10 mouse cellular contexts compared by ENCODE assay signal in the genomic region with DNA sequence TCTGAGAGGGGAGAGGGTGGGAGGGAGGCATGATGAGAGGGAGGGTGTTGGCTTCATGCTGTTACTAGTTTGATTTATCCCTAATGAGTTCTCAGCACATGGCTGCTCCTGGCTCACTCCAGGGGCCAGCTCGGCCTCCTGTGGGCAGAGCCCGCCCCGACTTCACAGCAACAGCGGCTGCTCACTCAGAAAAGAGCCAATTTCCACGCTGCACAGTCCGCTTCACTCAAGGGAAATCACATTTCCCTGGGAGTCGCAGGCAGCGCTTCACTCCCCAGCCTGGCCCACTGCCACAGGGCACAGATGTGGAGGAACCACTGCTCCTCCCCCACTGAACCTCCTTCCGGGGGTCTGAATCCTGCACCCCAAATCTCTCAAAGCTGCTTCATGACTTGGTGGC. TPM values are rescaled to one million over a fixed set of nuclear protein-coding genes. Genes with fewer than 3 reads are reported as not detected.
DNase-seq lines count a peak whose midpoint lies in the region; ATAC-seq lines count a peak whose summit lies in the region.
"Had no signal": no experiment of that assay in that cellular context is flagged by ENCODE, and none has a peak within 500 bp of the region (broad histone marks: within the 10 kb centered on the region; RNA-seq: fewer than 3 reads in every experiment).

No protein-coding gene starts in this region.

- no peaks in the 10 kb centered on the region for H3K9me3 ChIP-seq in forebrain, embryonic 16.5 days (ENCODE audit: control insufficient read depth, low read length)
- no peaks in the 10 kb centered on the region for H3K9me3 ChIP-seq in neural tube, embryonic 15.5 days (replicated peaks)
- H3K9me3 ChIP-seq: heart, embryonic 10.5 days had no signal

- peaks cover 5% of the 10 kb centered on the region; the same call in 1 of the 2 replicates for H3K4me1 ChIP-seq in forebrain, embryonic 16.5 days (replicated peaks; ENCODE audit: control insufficient read depth, insufficient read depth, low read length)
- peaks cover 32% of the 10 kb centered on the region for H3K4me1 ChIP-seq in neural tube, embryonic 15.5 days

- ATAC-seq in forebrain, embryonic 16.5 days: peak; percentile 72
- ATAC-seq in neural tube, embryonic 15.5 days (ENCODE audit: low FRiP score): peak; percentile 80
- ATAC-seq in cerebellum, adult (ENCODE audit: insufficient number of reproducible peaks, low FRiP score, low TSS enrichment): no peak

- DNase-seq in heart, postnatal 4 days: peak; percentile 11
- no peak for DNase-seq in heart, postnatal 25 days (ENCODE audit: low spot score)
- peak; percentile 68 for DNase-seq in kidney, postnatal 10 days
- DNase-seq in urinary bladder, postnatal 36 days (ENCODE audit: low spot score in 2 of 2): no peak
- DNase-seq in layer of hippocampus, postnatal 25 days (ENCODE audit: extremely low spot score in 1 of 2, low spot score in 1 of 2): no peak

- no peaks in the 10 kb centered on the region for H3K27me3 ChIP-seq in forebrain, embryonic 16.5 days (replicated peaks; ENCODE audit: control insufficient read depth, insufficient read depth, low read length)
- no peaks in the 10 kb centered on the region for H3K27me3 ChIP-seq in neural tube, embryonic 15.5 days (replicated peaks)

- no peak overlapping the region for H3K27ac ChIP-seq in forebrain, embryonic 16.5 days (ENCODE audit: low read length)
- H3K27ac ChIP-seq in neural tube, embryonic 15.5 days (replicated peaks): peak overlapping the region; percentile 77
- H3K27ac ChIP-seq: heart, embryonic 10.5 days had no signal

- H3K9ac ChIP-seq in forebrain, embryonic 16.5 days (replicated peaks; ENCODE audit: low read depth, low read length): no peak overlapping the region
- H3K9ac ChIP-seq in neural tube, embryonic 15.5 days (replicated peaks): no peak overlapping the region

- under 1% methylated on average over 9 of the region's 9 CpGs for WGBS in forebrain, embryonic 16.5 days
- WGBS in neural tube, embryonic 15.5 days: 4% methylated on average over 9 of the region's 9 CpGs

- H3K4me3 ChIP-seq in forebrain, embryonic 16.5 days (replicated peaks; ENCODE audit: low read length): no peak overlapping the region
- no peak overlapping the region for H3K4me3 ChIP-seq in neural tube, embryonic 15.5 days (replicated peaks)
- H3K4me3 ChIP-seq: heart, embryonic 10.5 days had no signal

- no peaks in the 10 kb centered on the region for H3K36me3 ChIP-seq in forebrain, embryonic 16.5 days (ENCODE audit: control insufficient read depth, insufficient read depth)
- H3K36me3 ChIP-seq in neural tube, embryonic 15.5 days: no peaks in the 10 kb centered on the region
- H3K36me3 ChIP-seq: heart, embryonic 10.5 days had no signal

- intact Hi-C loops in heart, postnatal 25 days (cut with DNase I): no loop called here

- no peak overlapping the region for H3K4me2 ChIP-seq in forebrain, embryonic 16.5 days (ENCODE audit: low read length)
- peak overlapping the region; percentile 15; the same call in 1 of the 2 replicates for H3K4me2 ChIP-seq in neural tube, embryonic 15.5 days

RNA-seq across cellular contexts. Expression of gene Psd4, which starts 49.3 kb away (rescaled TPM):
- total RNA-seq in heart, postnatal 4 days (2021): 1 to 10 TPM; 1.2 to 2.3 TPM
- 1 to 10 TPM; 1.1 to 1.2 TPM for total RNA-seq in heart, postnatal 25 days (2021)
- 0.20 and 0.52 TPM in 2 replicates for polyA plus RNA-seq in forebrain, embryonic 16.5 days (2015; fragmentation: Nextera tagmentation; extraction: Ambion mirVana)
- 1.4 and 3.7 TPM in 2 replicates for polyA plus RNA-seq in neural tube, embryonic 15.5 days (2015; fragmentation: Nextera tagmentation; extraction: Ambion mirVana)
- 1 to 10 TPM in 1 of 2 experiments, under 1 TPM in 1; 0.47 to 1.1 TPM for total RNA-seq in layer of hippocampus, postnatal 25 days (2021)

RNA-seq across cellular contexts. Expression of gene Pax8, which starts 58.7 kb away (rescaled TPM):
- not detected for total RNA-seq in heart, postnatal 4 days (2021)
- total RNA-seq in heart, postnatal 25 days (2021): not detected
- 0.57 and 0.82 TPM in 2 replicates for polyA plus RNA-seq in forebrain, embryonic 16.5 days (2015; fragmentation: Nextera tagmentation; extraction: Ambion mirVana)
- 38.0 and 42.0 TPM in 2 replicates for polyA plus RNA-seq in neural tube, embryonic 15.5 days (2015; fragmentation: Nextera tagmentation; extraction: Ambion mirVana)
- not detected for total RNA-seq in layer of hippocampus, postnatal 25 days (2021)
- polyA plus RNA-seq: liver, adult 2 months had no signal

Comparison
In these comparisons a context has a peak if more than half of its experiments do, and no peak if none do; other contexts are left out.
1. DNase-seq: peak in heart, postnatal 4 days (single experiment) and kidney, postnatal 10 days (single experiment); none in heart, postnatal 25 days (single experiment), urinary bladder, postnatal 36 days (0 of 2) and layer of hippocampus, postnatal 25 days (0 of 2).